ENCODE assay signal across 12 mouse cellular contexts in the genomic region with DNA sequence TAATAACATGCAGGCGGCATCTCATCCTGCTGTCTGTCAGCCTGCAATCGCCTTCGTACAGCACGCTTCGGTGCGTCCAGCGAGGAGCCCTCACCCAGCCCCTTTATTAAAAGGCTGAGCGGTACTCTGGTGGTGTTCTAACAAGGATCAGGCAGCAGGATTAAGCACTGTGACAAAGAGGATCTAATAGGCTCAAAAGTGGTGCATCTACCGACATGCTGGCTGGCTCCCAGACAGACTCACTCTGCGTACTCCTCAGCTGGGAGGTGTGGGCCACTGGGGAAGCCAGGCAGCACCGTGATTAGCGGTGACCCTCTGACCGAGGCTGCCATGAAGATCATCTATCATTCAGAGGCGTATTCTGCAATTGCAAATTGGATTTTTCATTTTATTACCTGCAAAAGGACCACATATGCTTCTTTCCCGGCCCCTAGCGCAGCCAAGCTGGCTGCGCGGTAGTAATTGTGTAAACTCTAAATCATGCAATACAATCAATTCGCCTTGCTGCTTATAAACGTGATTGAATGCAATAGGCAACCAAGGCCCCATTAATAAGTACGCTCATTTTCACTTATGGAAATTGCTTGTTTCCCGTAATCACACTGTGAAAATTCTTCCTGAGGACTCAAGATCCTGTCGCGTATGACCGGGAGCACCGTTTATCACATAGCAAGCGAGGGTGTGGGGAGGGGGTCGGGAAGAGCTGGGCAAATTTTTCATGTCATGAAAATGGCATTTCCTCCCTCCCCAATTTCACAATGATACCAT.
DNase-seq lines count a peak whose midpoint lies in the region; ATAC-seq lines count a peak whose summit lies in the region.
"Had no signal": no experiment of that assay in that cellular context is flagged by ENCODE, and none has a peak within 500 bp of the region (broad histone marks: within the 10 kb centered on the region; RNA-seq: fewer than 3 reads in every experiment).

No protein-coding gene starts in this region.

- H3K9me3 ChIP-seq in kidney, embryonic 15.5 days (replicated peaks): no peaks in the 10 kb centered on the region
- H3K9me3 ChIP-seq in hindbrain, embryonic 15.5 days: no peaks in the 10 kb centered on the region
- H3K9me3 ChIP-seq in neural tube, embryonic 12.5 days: no peaks in the 10 kb centered on the region
- H3K9me3 ChIP-seq: liver, embryonic 13.5 days had no signal

- 0 out of 2 replicates have a peak, but pooled peaks cover 2% of the 10 kb centered on the region for H3K36me3 ChIP-seq in kidney, embryonic 15.5 days
- H3K36me3 ChIP-seq in hindbrain, embryonic 15.5 days: no peaks in the 10 kb centered on the region
- H3K36me3 ChIP-seq in neural tube, embryonic 12.5 days: no peaks in the 10 kb centered on the region

- H3K9ac ChIP-seq in kidney, embryonic 15.5 days: no peak overlapping the region
- H3K9ac ChIP-seq in hindbrain, embryonic 15.5 days: peak overlapping the region; percentile 15; the same call in 1 of the 2 replicates
- H3K9ac ChIP-seq in neural tube, embryonic 12.5 days: no peak overlapping the region
- H3K9ac ChIP-seq: liver, embryonic 13.5 days had no signal

- no peak overlapping the region for H3K4me3 ChIP-seq in kidney, embryonic 15.5 days (replicated peaks)
- peak overlapping the region; percentile 12 for H3K4me3 ChIP-seq in hindbrain, embryonic 15.5 days
- no peak overlapping the region for H3K4me3 ChIP-seq in neural tube, embryonic 12.5 days
- H3K4me3 ChIP-seq: liver, embryonic 13.5 days had no signal

- intact Hi-C loops in gastrocnemius, postnatal 36 days (cut with DNase I): no loop called here
- intact Hi-C loops in left cerebral cortex, postnatal 10 days (cut with DNase I): no loop called here

- no peak overlapping the region for H3K27ac ChIP-seq in kidney, embryonic 15.5 days
- peak overlapping the region; percentile 61 for H3K27ac ChIP-seq in hindbrain, embryonic 15.5 days (replicated peaks)
- 0 out of 2 replicates have a peak overlapping the region, but pooled peaks have one; percentile 9 for H3K27ac ChIP-seq in neural tube, embryonic 12.5 days
- H3K27ac ChIP-seq: liver, embryonic 13.5 days had no signal

- H3K4me2 ChIP-seq in kidney, embryonic 15.5 days: peak overlapping the region; percentile 19; the same call in 1 of the 2 replicates
- peak overlapping the region; percentile 49 for H3K4me2 ChIP-seq in hindbrain, embryonic 15.5 days
- peak overlapping the region; percentile 38 for H3K4me2 ChIP-seq in neural tube, embryonic 12.5 days (replicated peaks)
- H3K4me2 ChIP-seq: liver, embryonic 13.5 days had no signal

- no peaks in the 10 kb centered on the region for H3K27me3 ChIP-seq in kidney, embryonic 15.5 days
- no peaks in the 10 kb centered on the region for H3K27me3 ChIP-seq in hindbrain, embryonic 15.5 days
- H3K27me3 ChIP-seq in neural tube, embryonic 12.5 days (replicated peaks): no peaks in the 10 kb centered on the region
- H3K27me3 ChIP-seq: liver, embryonic 13.5 days had no signal

- 50% methylated on average over 28 of the region's 28 CpGs for WGBS in kidney, embryonic 15.5 days
- 26% methylated on average over 28 of the region's 28 CpGs for WGBS in hindbrain, embryonic 15.5 days
- 34% methylated on average over 28 of the region's 28 CpGs for WGBS in neural tube, embryonic 12.5 days

- peaks cover 8% of the 10 kb centered on the region; the same call in 1 of the 2 replicates for H3K4me1 ChIP-seq in kidney, embryonic 15.5 days
- H3K4me1 ChIP-seq in hindbrain, embryonic 15.5 days (replicated peaks): peaks cover 37% of the 10 kb centered on the region
- H3K4me1 ChIP-seq in neural tube, embryonic 12.5 days: peaks cover 36% of the 10 kb centered on the region
- H3K4me1 ChIP-seq: liver, embryonic 13.5 days had no signal

- ATAC-seq in kidney, embryonic 15.5 days (replicated peaks; ENCODE audit: low FRiP score): peak; percentile 60
- peak; percentile 88 for ATAC-seq in hindbrain, embryonic 15.5 days (ENCODE audit: low FRiP score, low read depth)
- ATAC-seq in neural tube, embryonic 12.5 days (ENCODE audit: low FRiP score, low read depth): peak; percentile 86
- ATAC-seq: CD4-positive, CD25-positive, alpha-beta regulatory T cell, adult 4 months had no signal

- DNase-seq in kidney, postnatal 36 days: no peak
- DNase-seq in embryo, embryonic 9.5 days (ENCODE audit: extremely low spot score): peak; percentile 14
- DNase-seq in gastrocnemius, postnatal 36 days: no peak
- DNase-seq in left cerebral cortex, postnatal 10 days (ENCODE audit: extremely low spot score in 1 of 2, low spot score in 2 of 2): no peak
- DNase-seq in frontal cortex, postnatal 25 days (ENCODE audit: low spot score in 2 of 2): no peak
- DNase-seq: kidney, adult 2 months; liver, embryonic 13.5 days; thymus, adult 2 months had no signal
